Mouse (Mus musculus) forebrain, embryonic 16.5 days (tissue): ENCODE data around the gene Syt9. TPM values are rescaled to one million over a fixed set of nuclear protein-coding genes. Genes with fewer than 3 reads are reported as not detected.

Experiments used
- ATAC-seq: fragments of 200-750 bp; cut with Nextera tagmentation; 2 replicates; pipeline ENCODE4 v1.8.0; 2017; ENCODE audit warnings: mild to moderate bottlenecking, moderate library complexity
- H3K27ac ChIP-seq: fragments of 300-500 bp; sonication (generic); 2 replicates; pipeline ENCODE4 v1.5.1; 2014; ENCODE audit warnings: low read length, control low read depth
- H3K27me3 ChIP-seq: fragments of 300-500 bp; sonication (generic); replicated peaks from 2 replicates; pipeline ENCODE4 v1.6.1; 2014; ENCODE audit warnings: low read length; ENCODE audit not compliant: control insufficient read depth, insufficient read depth
- H3K36me3 ChIP-seq: fragments of 300-500 bp; sonication (generic); 2 replicates; pipeline ENCODE4 v1.6.1; 2014; ENCODE audit not compliant: control insufficient read depth, insufficient read depth
- H3K4me1 ChIP-seq: fragments of 300-500 bp; sonication (generic); replicated peaks from 2 replicates; pipeline ENCODE4 v1.6.1; 2014; ENCODE audit warnings: low read length; ENCODE audit not compliant: control insufficient read depth, insufficient read depth
- H3K4me2 ChIP-seq: fragments of 300-500 bp; sonication (generic); 2 replicates; pipeline ENCODE4 v1.6.1; 2014; ENCODE audit warnings: mild to moderate bottlenecking, low read length, control low read depth
- H3K4me3 ChIP-seq: fragments of 300-500 bp; sonication (generic); replicated peaks from 2 replicates; pipeline ENCODE4 v1.5.1; 2014; ENCODE audit warnings: mild to moderate bottlenecking, low read length, control low read depth
- H3K9ac ChIP-seq: fragments of 300-500 bp; sonication (generic); replicated peaks from 2 replicates; pipeline ENCODE4 v1.6.1; 2014; ENCODE audit warnings: low read depth, low read length, control low read depth
- H3K9me3 ChIP-seq: fragments of 300-500 bp; sonication (generic); 2 replicates; pipeline ENCODE4 v1.6.1; 2016; ENCODE audit warnings: low read length; ENCODE audit not compliant: control insufficient read depth
- WGBS: fragments of 180-500 bp; shearing (Covaris S2); extraction: QIAGEN DNeasy Blood & Tissue Kit; methylation state at CpG from one replicate; pipeline ENCODE4 v1.1.7; 2014; 5-methylcytosine and 5-hydroxymethylcytosine counted together
- polyA plus RNA-seq: library from polyadenylated mRNA; unstranded; fragments of >200 nt; fragmentation: Nextera tagmentation; extraction: Ambion mirVana; gene quantifications from 2 replicates; pipeline ENCODE4 v1.2.1, GENCODE M21; 2015

Gene Syt9
- polyA plus RNA-seq: 6.3 and 8.2 TPM in 2 replicates

GRCm38 (mm10) chr7:107370232-107371125 lies at the start of gene Syt9:
Gene Syt9 (plus strand): TSS chr7:107370728.
- Histone ChIP-seq H3K4me2 (peak within 1 kb of the TSS; percentile 97), H3K36me3 (no peaks in the 10 kb centered on the region), H3K27ac (peak within 1 kb of the TSS; percentile 33; the same call in 1 of the 2 replicates), H3K27me3 (peaks cover 2% of the 10 kb centered on the region; the same call in 1 of the 2 replicates), H3K9ac (peak within 1 kb of the TSS; percentile 71), H3K4me3 (peak within 1 kb of the TSS; percentile 75), H3K9me3 (no peaks in the 10 kb centered on the region), H3K4me1 (peaks cover 11% of the 10 kb centered on the region)
- peak; percentile 94 for ATAC-seq
- WGBS: under 1% methylated on average over 66 of the region's 102 CpGs

GRCm38 (mm10) chr7:107339013-107339412 lies 31.5 kb upstream of the Syt9 start:
- Histone ChIP-seq H3K9ac (no peak overlapping the region), H3K4me2 (no peak overlapping the region), H3K4me3 (no peak overlapping the region), H3K27ac (no peak overlapping the region), H3K27me3 (no peaks in the 10 kb centered on the region), H3K36me3 (no peaks in the 10 kb centered on the region), H3K4me1 (peaks cover 6% of the 10 kb centered on the region), H3K9me3 (peaks cover 3% of the 10 kb centered on the region; the same call in 1 of the 2 replicates)
- WGBS: 90% methylated on average over 5 of the region's 5 CpGs
- no peak for ATAC-seq

- Histone ChIP-seq H3K27me3 (no peaks in the 10 kb centered on the region), H3K9me3 (peaks cover 3% of the 10 kb centered on the region; the same call in 1 of the 2 replicates), H3K9ac (no peak overlapping the region), H3K4me2 (no peak overlapping the region), H3K4me3 (no peak overlapping the region), H3K27ac (no peak overlapping the region), H3K4me1 (peaks cover 6% of the 10 kb centered on the region), H3K36me3 (no peaks in the 10 kb centered on the region)
- no peak for ATAC-seq
- 51% methylated on average over 3 of the region's 3 CpGs for WGBS
Measured at GRCm38 (mm10) chr7:107339560-107340057, 30.9 kb upstream of the Syt9 start.

GRCm38 (mm10) chr7:107340221-107340620 lies 30.3 kb upstream of the Syt9 start:
- no peak for ATAC-seq
- Histone ChIP-seq H3K4me2 (no peak overlapping the region), H3K9ac (no peak overlapping the region), H3K4me3 (no peak overlapping the region), H3K4me1 (peaks cover 6% of the 10 kb centered on the region), H3K27me3 (no peaks in the 10 kb centered on the region), H3K27ac (no peak overlapping the region), H3K9me3 (peaks cover 3% of the 10 kb centered on the region; the same call in 1 of the 2 replicates), H3K36me3 (no peaks in the 10 kb centered on the region)
- WGBS: 83% methylated on average over 1 of the region's 1 CpGs

GRCm38 (mm10) chr7:107341519-107342190 lies 28.9 kb upstream of the Syt9 start:
- Histone ChIP-seq H3K36me3 (no peaks in the 10 kb centered on the region), H3K9me3 (peaks cover 2% of the 10 kb centered on the region; the same call in 1 of the 2 replicates), H3K27me3 (no peaks in the 10 kb centered on the region), H3K4me1 (peaks cover 6% of the 10 kb centered on the region), H3K9ac (no peak overlapping the region), H3K4me3 (no peak overlapping the region), H3K27ac (no peak overlapping the region), H3K4me2 (no peak overlapping the region)
- WGBS: 22% methylated on average over 8 of the region's 8 CpGs
- peak; percentile 78 for ATAC-seq

GRCm38 (mm10) chr7:107349201-107349600 lies 21.3 kb upstream of the Syt9 start:
- Histone ChIP-seq H3K9ac (no peak overlapping the region), H3K4me1 (no peaks in the 10 kb centered on the region), H3K4me3 (no peak overlapping the region), H3K36me3 (no peaks in the 10 kb centered on the region), H3K9me3 (no peaks in the 10 kb centered on the region), H3K4me2 (no peak overlapping the region), H3K27me3 (no peaks in the 10 kb centered on the region), H3K27ac (no peak overlapping the region)
- WGBS: 78% methylated on average over 1 of the region's 1 CpGs
- no peak for ATAC-seq

- Histone ChIP-seq H3K9me3 (no peaks in the 10 kb centered on the region), H3K4me3 (no peak overlapping the region), H3K27ac (no peak overlapping the region), H3K4me1 (no peaks in the 10 kb centered on the region), H3K36me3 (no peaks in the 10 kb centered on the region), H3K9ac (no peak overlapping the region), H3K27me3 (no peaks in the 10 kb centered on the region), H3K4me2 (no peak overlapping the region)
- no peak for ATAC-seq
- 85% methylated on average over 3 of the region's 3 CpGs for WGBS
Measured at GRCm38 (mm10) chr7:107362153-107362552, 8.4 kb upstream of the Syt9 start.

GRCm38 (mm10) chr7:107362634-107363033 lies 7.9 kb upstream of the Syt9 start:
- Histone ChIP-seq H3K36me3 (no peaks in the 10 kb centered on the region), H3K4me3 (no peak overlapping the region), H3K27ac (no peak overlapping the region), H3K27me3 (no peaks in the 10 kb centered on the region), H3K9me3 (no peaks in the 10 kb centered on the region), H3K4me2 (no peak overlapping the region), H3K9ac (no peak overlapping the region), H3K4me1 (no peaks in the 10 kb centered on the region)
- ATAC-seq: peak; percentile 71; the same call in 1 of the 2 replicates
- WGBS: 55% methylated on average over 3 of the region's 3 CpGs
